Mouse (Mus musculus) CH12.LX (cell line): Measurements from ENCODE around the gene 9130019O22Rik. TPM values are rescaled to one million over a fixed set of nuclear protein-coding genes. Genes with fewer than 3 reads are reported as not detected.

ENCODE experiments used
- DNase-seq: peaks from one replicate; pipeline ENCODE4 v3.0.0-alpha.2; 2013; ENCODE audit errors: extremely low read depth
- H3K27ac ChIP-seq: 2 replicates; pipeline ENCODE4 v1.5.1; 2012; ENCODE audit warnings: low read depth, mild to moderate bottlenecking, control low read depth, moderate library complexity; ENCODE audit not compliant: insufficient read depth
- H3K27me3 ChIP-seq: replicated peaks from 2 replicates; pipeline ENCODE3; 2012; ENCODE audit warnings: inconsistent platforms
- H3K36me3 ChIP-seq, 2 experiments: replicated peaks in 1 of 2; 2 replicates each; pipeline versions ENCODE3 to v1.6.1; 2012; ENCODE audit warnings: inconsistent platforms in 1 of 2, low read length in 1 of 2, mild to moderate bottlenecking in 1 of 2, mixed read lengths in 1 of 2, moderate library complexity in 1 of 2; ENCODE audit not compliant: control insufficient read depth in 1 of 2, insufficient read depth in 1 of 2
- H3K4me1 ChIP-seq, 2 experiments: 2 replicates each; pipeline ENCODE4 v1.6.1; 2012; ENCODE audit warnings: inconsistent platforms in 1 of 2, moderate library complexity in 1 of 2; ENCODE audit not compliant: insufficient read depth in 2 of 2, control insufficient read depth in 1 of 2
- H3K4me2 ChIP-seq: 2 replicates; pipeline ENCODE4 v1.6.1; 2012; ENCODE audit warnings: low read depth, mild to moderate bottlenecking, control low read depth; ENCODE audit not compliant: poor library complexity, insufficient read depth, severe bottlenecking
- H3K4me3 ChIP-seq, 3 experiments: fragments of 150-350 bp in 1 of 3; sonication (generic) in 1 of 3; replicated peaks in 1 of 3; 2 replicates each; pipeline versions ENCODE3 to v1.5.1; 2011 to 2012; ENCODE audit warnings: low read depth in 2 of 3, low read length in 2 of 3, mild to moderate bottlenecking in 2 of 3, moderate library complexity in 2 of 3, control low read depth in 1 of 3, improper control_type of control experiment in 1 of 3, inconsistent platforms in 1 of 3, mixed read lengths in 1 of 3; ENCODE audit not compliant: poor library complexity in 1 of 3
- H3K79me2 ChIP-seq: replicated peaks from 2 replicates; pipeline ENCODE4 v1.6.1; 2012; ENCODE audit warnings: mild to moderate bottlenecking, moderate library complexity; ENCODE audit not compliant: control insufficient read depth, poor library complexity, insufficient read depth, severe bottlenecking; ENCODE audit errors: extremely low read depth
- H3K9ac ChIP-seq: 2 replicates; pipeline ENCODE4 v1.6.1; 2012; ENCODE audit warnings: low read depth, mild to moderate bottlenecking, control low read depth, moderate library complexity; ENCODE audit not compliant: insufficient read depth
- H3K9me3 ChIP-seq: replicated peaks from 2 replicates; pipeline ENCODE3; 2012; ENCODE audit warnings: low read length, inconsistent platforms, mixed read lengths
- BHLHE40 ChIP-seq: IDR thresholded peaks from 2 replicates; pipeline ENCODE4 v1.6.1; 2011; ENCODE audit warnings: mild to moderate bottlenecking, low read depth, low read length, improper control_type of control experiment
- CHD1 ChIP-seq: IDR thresholded peaks from 2 replicates; pipeline ENCODE4 v1.6.1; 2012; ENCODE audit warnings: low read depth, low read length, improper control_type of control experiment, inconsistent platforms
- CHD2 ChIP-seq: IDR thresholded peaks from 2 replicates; pipeline ENCODE4 v1.6.1; 2011; ENCODE audit warnings: low read length, improper control_type of control experiment
- CTCF ChIP-seq, 2 experiments: IDR thresholded peaks in 1 of 2; conservative IDR thresholded peaks in 1 of 2; 2 replicates each; pipeline ENCODE4 v1.5.1; 2011 to 2012; ENCODE audit warnings: low read depth in 2 of 2, low read length in 2 of 2, improper control_type of control experiment in 1 of 2, inconsistent platforms in 1 of 2, mild to moderate bottlenecking in 1 of 2, moderate library complexity in 1 of 2
- E2F4 ChIP-seq: IDR thresholded peaks from 2 replicates; pipeline ENCODE4 v1.6.1; 2011; ENCODE audit warnings: low read depth, low read length, improper control_type of control experiment; ENCODE audit not compliant: insufficient replicate concordance
- ELF1 ChIP-seq: IDR thresholded peaks from 2 replicates; pipeline ENCODE4 v1.6.1; 2014; ENCODE audit warnings: low read depth, mild to moderate bottlenecking, inconsistent platforms, low read length, improper control_type of control experiment
- GABPA ChIP-seq: IDR thresholded peaks from 2 replicates; pipeline ENCODE4 v1.6.1; 2012; ENCODE audit warnings: low read depth, low read length, improper control_type of control experiment, inconsistent platforms; ENCODE audit not compliant: insufficient replicate concordance
- HCFC1 ChIP-seq: IDR thresholded peaks from 2 replicates; pipeline ENCODE4 v1.6.1; 2012; ENCODE audit warnings: low read depth, mild to moderate bottlenecking, inconsistent platforms, low read length, improper control_type of control experiment
- IRF4 ChIP-seq: IDR thresholded peaks from 2 replicates; pipeline ENCODE4 v1.6.1; 2014; ENCODE audit warnings: low read depth, mild to moderate bottlenecking, inconsistent platforms, low read length, improper control_type of control experiment
- JUN ChIP-seq: IDR thresholded peaks from 2 replicates; pipeline ENCODE4 v1.6.1; 2011; ENCODE audit warnings: low read depth, mild to moderate bottlenecking, low read length, improper control_type of control experiment, moderate library complexity; ENCODE audit not compliant: insufficient read depth
- JUND ChIP-seq: conservative IDR thresholded peaks from 2 replicates; pipeline ENCODE4 v1.6.1; 2011; ENCODE audit warnings: low read depth, low read length, improper control_type of control experiment
- KAT2A ChIP-seq: IDR thresholded peaks from 2 replicates; pipeline ENCODE4 v1.6.1; 2012; ENCODE audit warnings: low read length, improper control_type of control experiment, inconsistent platforms; ENCODE audit not compliant: insufficient replicate concordance
- MAFK ChIP-seq: IDR thresholded peaks from 2 replicates; pipeline ENCODE4 v1.6.1; 2011; ENCODE audit warnings: low read length, improper control_type of control experiment; ENCODE audit not compliant: insufficient replicate concordance
- MXI1 ChIP-seq: IDR thresholded peaks from 2 replicates; pipeline ENCODE4 v1.6.1; 2011; ENCODE audit warnings: mild to moderate bottlenecking, low read depth, low read length, improper control_type of control experiment
- MYC ChIP-seq: IDR thresholded peaks from 2 replicates; pipeline ENCODE4 v1.6.1; 2011; ENCODE audit warnings: low read depth, mild to moderate bottlenecking, improper control_type of control experiment, low read length
- NELFE ChIP-seq: IDR thresholded peaks from 2 replicates; pipeline ENCODE4 v1.6.1; 2011; ENCODE audit warnings: low read depth, low read length, improper control_type of control experiment
- POLR2A ChIP-seq: IDR thresholded peaks from 2 replicates; pipeline ENCODE4 v1.6.1; 2011; ENCODE audit warnings: low read depth, mild to moderate bottlenecking, improper control_type of control experiment, low read length
- SIN3A ChIP-seq: IDR thresholded peaks from 2 replicates; pipeline ENCODE4 v1.6.1; 2012; ENCODE audit warnings: low read length, improper control_type of control experiment, inconsistent platforms
- SMC3 ChIP-seq: IDR thresholded peaks from 2 replicates; pipeline ENCODE4 v1.6.1; 2011; ENCODE audit warnings: low read depth, low read length, improper control_type of control experiment
- TCF12 ChIP-seq: IDR thresholded peaks from 2 replicates; pipeline ENCODE4 v1.6.1; 2014; ENCODE audit warnings: low read depth, mild to moderate bottlenecking, inconsistent platforms, low read length, improper control_type of control experiment
- UBTF ChIP-seq: IDR thresholded peaks from 2 replicates; pipeline ENCODE4 v1.6.1; 2012; ENCODE audit warnings: low read depth, mild to moderate bottlenecking, inconsistent platforms, low read length, improper control_type of control experiment, moderate library complexity
- USF2 ChIP-seq: conservative IDR thresholded peaks from 2 replicates; pipeline ENCODE4 v1.6.1; 2011; ENCODE audit warnings: low read depth, low read length, improper control_type of control experiment
- ZNF384 ChIP-seq: IDR thresholded peaks from 2 replicates; pipeline ENCODE4 v1.6.1; 2012; ENCODE audit warnings: low read depth, low read length, improper control_type of control experiment, inconsistent platforms
- dilution Hi-C: fragments of 300-500 bp; cut with MboI; formaldehyde crosslinking; loops from 2 replicates; pipeline ENCODE4 v1.14.3; 2020; ENCODE audit warnings: low sequenced_read_pairs; ENCODE audit not compliant: extremely low pct_unique_long_range_greater_than_20kb, extremely low pct_ligation_motif_present
- in situ Hi-C: fragments of 300-500 bp; cut with MboI; formaldehyde crosslinking; loops from 3 replicates; pipeline ENCODE4 v1.14.3; 2019; ENCODE audit warnings: low sequenced_read_pairs, low pct_ligation_motif_present, low pct_unique_long_range_greater_than_20kb, mixed read lengths
- polyA plus RNA-seq: library from polyadenylated mRNA; unstranded; fragments of >175 nt; gene quantifications from 2 replicates; pipeline ENCODE4 v1.2.1, GENCODE M21; 2012; ENCODE audit warnings: low read depth; ENCODE audit not compliant: insufficient read length
- total RNA-seq, 2 experiments: library from RNA; depleted of rRNA; stranded (reverse); fragments of 300-350 nt in 1 of 2; fragments of >200 nt in 1 of 2; gene quantifications; 2 replicates each; pipeline ENCODE4 v1.2.3; 2012 to 2014

9130019O22Rik gene
- total and polyA plus RNA-seq, 3 experiments: 3.3 to 4.2 (median 4.0) TPM

GRCm38 (mm10) chr7:127337636-127338035 lies 49.3 kb downstream of the 9130019O22Rik start:
- no peaks in the 10 kb centered on the region for H3K4me1 ChIP-seq
- no peak overlapping the region for H3K4me3 ChIP-seq
- H3K27me3 ChIP-seq: no peaks in the 10 kb centered on the region
- no peak overlapping the region for H3K27ac ChIP-seq
- in situ Hi-C loops (loop anchor here (10.0 kb wide), 1 partner anchor 73 kb away; the partner anchor contains the start of gene Dctpp1), dilution Hi-C loops (no loop called here)
- no peak for TF ChIP-seq HCFC1
- TF ChIP-seq IRF4: no peak
- no peak for TF ChIP-seq MYC
- DNase-seq: no peak
- H3K4me2 ChIP-seq: no peak overlapping the region
- H3K9ac ChIP-seq: no peak overlapping the region
- no peaks in the 10 kb centered on the region for H3K9me3 ChIP-seq
- peaks cover 29 to 44% of the 10 kb centered on the region in 2 experiments for H3K36me3 ChIP-seq
- H3K79me2 ChIP-seq: no peaks in the 10 kb centered on the region

DNA sequence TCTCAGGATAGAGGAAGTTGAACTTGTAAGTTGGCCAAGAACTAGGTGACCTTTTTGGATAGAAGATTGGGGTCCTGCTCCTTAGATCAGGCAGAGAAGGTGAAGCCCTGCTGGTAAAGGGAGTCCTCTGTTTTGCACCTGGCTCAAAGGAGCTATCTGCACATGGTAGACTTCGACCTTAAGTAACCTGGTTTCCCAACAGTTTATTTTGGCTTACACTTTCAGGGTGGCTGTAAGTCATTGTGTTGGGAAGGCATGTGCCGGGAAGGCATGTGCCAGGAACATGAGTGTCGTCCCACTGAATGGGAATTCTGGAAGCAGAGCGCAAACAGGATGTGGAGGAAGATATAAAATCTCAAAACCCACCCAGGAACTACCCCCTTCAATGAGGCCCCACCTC lies 51.4 kb downstream of the 9130019O22Rik start:
- in situ Hi-C loops (loop anchor here (10.0 kb wide), 1 partner anchor 71 kb away; the partner anchor contains the start of gene Dctpp1), dilution Hi-C loops (no loop called here)
- no peak overlapping the region for H3K27ac ChIP-seq
- H3K9me3 ChIP-seq: no peaks in the 10 kb centered on the region
- H3K4me3 ChIP-seq: no peak overlapping the region
- H3K4me1 ChIP-seq: no peaks in the 10 kb centered on the region
- H3K36me3 ChIP-seq: peaks cover 44 to 55% of the 10 kb centered on the region in 2 experiments
- H3K9ac ChIP-seq: no peak overlapping the region
- H3K79me2 ChIP-seq: no peaks in the 10 kb centered on the region
- no peak for DNase-seq
- TF ChIP-seq NELFE (no peak), MXI1 (no peak), USF2 (no peak)
- no peak overlapping the region for H3K4me2 ChIP-seq
- H3K27me3 ChIP-seq: no peaks in the 10 kb centered on the region

DNA sequence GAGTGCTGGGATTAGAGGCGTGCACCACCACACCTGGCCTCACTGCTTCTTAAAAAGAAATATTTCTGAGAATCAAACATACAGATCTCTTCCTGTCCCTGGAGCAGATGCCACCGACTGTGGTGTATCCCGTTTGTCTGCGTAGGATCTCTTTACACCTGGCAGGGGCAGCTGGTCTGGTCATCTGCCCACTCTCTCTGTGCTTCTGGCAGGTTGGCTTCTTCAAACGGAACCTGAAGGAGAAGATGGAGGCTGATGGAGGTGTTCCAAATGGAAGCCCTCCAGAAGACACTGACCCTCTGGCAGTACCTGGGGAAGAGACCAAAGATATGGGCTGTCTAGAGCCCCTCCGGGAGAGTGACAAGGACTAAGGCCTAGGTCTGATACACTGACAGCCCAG lies 53.7 kb downstream of the 9130019O22Rik start:
- H3K27ac ChIP-seq: no peak overlapping the region
- in situ Hi-C loops: loop anchor here (10.0 kb wide), 1 partner anchor 68 kb away; the partner anchor contains the start of gene Dctpp1
- no peak for DNase-seq
- H3K27me3 ChIP-seq: no peaks in the 10 kb centered on the region
- H3K79me2 ChIP-seq: no peaks in the 10 kb centered on the region
- dilution Hi-C loops: no loop called here
- no peaks in the 10 kb centered on the region for H3K9me3 ChIP-seq
- H3K4me2 ChIP-seq: no peak overlapping the region
- no peak overlapping the region for H3K9ac ChIP-seq
- H3K4me3 ChIP-seq: no peak overlapping the region
- peaks cover 66 to 78% of the 10 kb centered on the region in 2 experiments for H3K36me3 ChIP-seq
- TF ChIP-seq UBTF (no peak), POLR2A (no peak), KAT2A (no peak), HCFC1 (no peak), JUND (no peak), ZNF384 (no peak), NELFE (no peak), E2F4 (no peak), SIN3A (no peak), GABPA (no peak), BHLHE40 (no peak), CHD1 (no peak), CHD2 (no peak), TCF12 (no peak), ELF1 (no peak), JUN (no peak), CTCF (conservative IDR thresholded peaks at IDR 0.05 in 1 of 2, IDR thresholded peaks at IDR 0.05 in 1 of 2; ENCODE audit: low read depth in 2 of 2, low read length in 2 of 2) (no peak), SMC3 (no peak), MAFK (no peak)
- H3K4me1 ChIP-seq: no peaks in the 10 kb centered on the region
